Mouse (Mus musculus) liver, postnatal 0 days (tissue): ENCODE measurements around the gene Baiap2l2. TPM values are rescaled to one million over a fixed set of nuclear protein-coding genes. Genes with fewer than 3 reads are reported as not detected.

ENCODE experiments used
- ATAC-seq: fragments of 200-750 bp; cut with Nextera tagmentation; 2 replicates; pipeline ENCODE4 v1.8.0; 2017; ENCODE audit warnings: mild to moderate bottlenecking, moderate library complexity
- DNase-seq: peaks from one replicate; pipeline ENCODE4 v3.0.0-alpha.2; 2016
- H3K27ac ChIP-seq: fragments of 300-500 bp; sonication (generic); 2 replicates; pipeline ENCODE4 v1.5.1; 2014; ENCODE audit warnings: antibody characterized with exemption, moderate library complexity, mild to moderate bottlenecking, low read depth
- H3K27me3 ChIP-seq: fragments of 300-500 bp; sonication (generic); 2 replicates; pipeline ENCODE4 v1.6.1; 2014; ENCODE audit warnings: low read length, control low read depth, mixed read lengths; ENCODE audit not compliant: insufficient read depth
- H3K36me3 ChIP-seq: fragments of 300-500 bp; sonication (generic); replicated peaks from 2 replicates; pipeline ENCODE4 v1.6.1; 2014; ENCODE audit warnings: mild to moderate bottlenecking, control low read depth, low read length, moderate library complexity, mixed read lengths; ENCODE audit not compliant: insufficient read depth
- H3K4me1 ChIP-seq: fragments of 300-500 bp; sonication (generic); 2 replicates; pipeline ENCODE4 v1.6.1; 2014; ENCODE audit warnings: antibody characterized with exemption, mild to moderate bottlenecking, control low read depth; ENCODE audit not compliant: insufficient read depth
- H3K4me2 ChIP-seq: fragments of 300-500 bp; sonication (generic); 2 replicates; pipeline ENCODE4 v1.6.1; 2014; ENCODE audit warnings: low read depth, mild to moderate bottlenecking, low read length, moderate library complexity, mixed read lengths
- H3K4me3 ChIP-seq: fragments of 300-500 bp; sonication (generic); 2 replicates; pipeline ENCODE4 v1.5.1; 2014; ENCODE audit warnings: low read depth, low read length
- H3K9ac ChIP-seq: fragments of 300-500 bp; sonication (generic); replicated peaks from 2 replicates; pipeline ENCODE4 v1.6.1; 2014; ENCODE audit warnings: mild to moderate bottlenecking, moderate library complexity
- H3K9me3 ChIP-seq: fragments of 300-500 bp; sonication (generic); 2 replicates; pipeline ENCODE4 v1.6.1; 2016; ENCODE audit warnings: mild to moderate bottlenecking, control low read depth, low read length, mixed read lengths
- CTCF ChIP-seq: sonication (generic); IDR thresholded peaks from 2 replicates; pipeline ENCODE4 v1.5.1; 2016; ENCODE audit warnings: antibody characterized with exemption, low read depth
- EP300 ChIP-seq: IDR thresholded peaks from 2 replicates; pipeline ENCODE4 v1.6.1; 2016; ENCODE audit warnings: antibody characterized with exemption, low read depth, mild to moderate bottlenecking
- WGBS: fragments of 180-500 bp; shearing (Covaris S2); extraction: QIAGEN DNeasy Blood & Tissue Kit; methylation state at CpG from one replicate; pipeline ENCODE4 v1.1.7; 2014; ENCODE audit not compliant: insufficient replicate concordance; 5-methylcytosine and 5-hydroxymethylcytosine counted together
- polyA plus RNA-seq: library from polyadenylated mRNA; unstranded; fragments of >200 nt; fragmentation: Nextera tagmentation; extraction: Ambion mirVana; gene quantifications from 2 replicates; pipeline ENCODE4 v1.2.1, GENCODE M21; 2015

Baiap2l2 gene
- polyA plus RNA-seq: 1.2 and 2.1 TPM in 2 replicates

DNA sequence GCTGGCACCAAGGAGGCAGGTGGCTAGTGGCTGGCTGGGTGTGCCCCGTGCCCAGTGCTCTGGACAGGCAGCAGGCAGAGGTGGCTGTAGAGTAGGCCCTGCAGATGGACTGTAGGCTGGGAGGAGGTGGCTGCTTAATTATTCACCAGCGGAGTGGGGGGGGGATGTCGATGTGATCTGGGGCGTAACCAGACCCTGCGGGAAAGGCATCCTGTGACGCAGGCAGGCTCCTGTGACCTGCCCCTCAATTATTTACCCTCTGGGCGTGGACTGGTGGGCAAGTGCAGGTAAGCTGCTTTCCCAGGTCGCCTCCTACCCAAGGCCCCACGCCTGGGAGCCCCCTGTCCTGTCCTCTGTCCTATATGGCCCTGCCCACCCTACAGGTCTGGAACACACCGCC lies at the start of gene Baiap2l2:
TSS of gene Baiap2l2 (minus strand) at position 139 of the 400 bp plus-strand sequence.
- WGBS: 50% methylated on average over 10 of the region's 10 CpGs
- H3K9me3 ChIP-seq: no peaks in the 10 kb centered on the region
- no peak within 1 kb of the TSS for H3K27ac ChIP-seq
- DNase-seq (peak; percentile 72), ATAC-seq (peak; percentile 67)
- TF ChIP-seq EP300 (no peak), CTCF (no peak)
- no peak within 1 kb of the TSS for H3K4me3 ChIP-seq
- no peaks in the 10 kb centered on the region for H3K27me3 ChIP-seq
- H3K36me3 ChIP-seq: peaks cover 2% of the 10 kb centered on the region; the same call in 1 of the 2 replicates
- H3K9ac ChIP-seq: peak within 1 kb of the TSS; percentile 21; the same call in 1 of the 2 replicates
- peaks cover 20% of the 10 kb centered on the region for H3K4me1 ChIP-seq
- peak within 1 kb of the TSS; percentile 42 for H3K4me2 ChIP-seq

DNA sequence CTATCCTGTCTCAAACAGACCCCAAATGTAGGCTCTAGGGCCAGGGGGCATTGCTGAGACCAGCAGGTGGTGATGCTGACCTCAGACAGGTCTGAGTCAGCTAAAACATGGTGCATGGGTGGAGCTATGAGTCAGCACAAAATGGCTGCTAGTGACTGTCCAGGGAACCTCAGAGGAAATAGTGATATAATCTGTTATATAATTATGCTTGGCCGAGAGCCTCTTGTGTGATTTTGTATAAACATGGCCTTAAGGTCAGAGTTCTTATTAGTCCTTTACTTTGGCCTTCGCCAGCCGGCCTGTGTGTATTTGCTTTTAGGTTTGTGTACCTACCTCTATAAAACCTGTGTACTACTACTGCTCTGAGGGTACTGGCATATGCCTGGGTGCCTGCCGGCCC lies 48.1 kb upstream of the Baiap2l2 start:
- Histone ChIP-seq H3K4me1 (peaks cover 21% of the 10 kb centered on the region), H3K36me3 (no peaks in the 10 kb centered on the region), H3K9ac (no peak overlapping the region), H3K4me3 (no peak overlapping the region), H3K4me2 (peak overlapping the region; percentile 7; the same call in 1 of the 2 replicates), H3K27ac (peak overlapping the region; percentile 34), H3K27me3 (no peaks in the 10 kb centered on the region), H3K9me3 (no peaks in the 10 kb centered on the region)
- ATAC-seq (peak; percentile 81), DNase-seq (peak; percentile 68)
- WGBS: 54% methylated on average over 4 of the region's 4 CpGs
- peak; percentile 77 for TF ChIP-seq EP300
- TF ChIP-seq CTCF: peak; percentile 26; the same call in 1 of the 2 replicates

- no peak for TF ChIP-seq EP300
- no peak for TF ChIP-seq CTCF
- no peak overlapping the region for H3K4me3 ChIP-seq
- no peak overlapping the region for H3K27ac ChIP-seq
- H3K27me3 ChIP-seq: no peaks in the 10 kb centered on the region
- ATAC-seq (no peak), DNase-seq (no peak)
- 68% methylated on average over 4 of the region's 4 CpGs for WGBS
- H3K4me2 ChIP-seq: no peak overlapping the region
- H3K9ac ChIP-seq: no peak overlapping the region
- H3K4me1 ChIP-seq: peaks cover 41% of the 10 kb centered on the region
- H3K36me3 ChIP-seq: no peaks in the 10 kb centered on the region
- no peaks in the 10 kb centered on the region for H3K9me3 ChIP-seq
Measured at GRCm38 (mm10) chr15:79330521-79330920, 45.2 kb upstream of the Baiap2l2 start.

- Histone ChIP-seq H3K27me3 (no peaks in the 10 kb centered on the region), H3K36me3 (no peaks in the 10 kb centered on the region), H3K9ac (no peak overlapping the region), H3K4me2 (no peak overlapping the region), H3K27ac (no peak overlapping the region), H3K4me3 (no peak overlapping the region), H3K4me1 (peaks cover 44% of the 10 kb centered on the region), H3K9me3 (no peaks in the 10 kb centered on the region)
- TF ChIP-seq CTCF: no peak
- ATAC-seq: no peak
- 90% methylated on average over 6 of the region's 6 CpGs for WGBS
- DNase-seq: no peak
Measured at GRCm38 (mm10) chr15:79329979-79330363, 44.6 kb upstream of the Baiap2l2 start.

DNA sequence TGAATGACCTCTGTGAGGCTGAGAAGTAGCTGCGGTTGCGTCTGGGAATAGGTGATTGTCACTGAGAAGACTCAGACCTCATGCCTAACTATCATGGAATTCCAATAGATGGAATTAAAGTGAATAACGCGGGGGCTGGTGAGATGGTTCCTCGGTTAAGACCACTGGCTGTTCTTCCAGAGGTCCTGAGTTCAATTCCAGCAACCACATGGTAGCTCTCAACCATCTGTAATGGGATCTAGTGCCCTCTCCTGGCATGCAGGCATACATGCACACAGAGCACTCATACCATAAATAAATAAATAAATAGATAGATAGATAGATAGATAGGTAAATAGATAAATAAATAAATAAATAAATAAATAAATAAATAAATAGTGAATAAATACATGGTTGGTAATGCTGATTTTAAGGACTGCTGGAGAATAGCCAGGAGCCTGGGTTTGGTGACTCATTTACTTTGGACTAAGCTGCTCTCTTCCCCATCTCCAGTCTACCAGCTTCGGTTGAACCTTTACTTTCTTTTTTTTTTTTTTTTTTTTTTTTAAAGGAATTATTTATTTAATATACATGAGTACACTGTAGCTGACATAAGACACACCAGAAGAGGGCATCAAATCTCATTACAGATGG lies 44.1 kb upstream of the Baiap2l2 start:
- no peak overlapping the region for H3K9ac ChIP-seq
- TF ChIP-seq EP300: no peak
- peak; percentile 45; the same call in 1 of the 2 replicates for TF ChIP-seq CTCF
- H3K27ac ChIP-seq: peak overlapping the region; percentile 99; the same call in 1 of the 2 replicates
- H3K9me3 ChIP-seq: no peaks in the 10 kb centered on the region
- H3K4me2 ChIP-seq: no peak overlapping the region
- no peak for DNase-seq
- H3K4me1 ChIP-seq: peaks cover 49% of the 10 kb centered on the region
- H3K36me3 ChIP-seq: no peaks in the 10 kb centered on the region
- H3K27me3 ChIP-seq: no peaks in the 10 kb centered on the region
- ATAC-seq: no peak
- WGBS: 95% methylated on average over 6 of the region's 6 CpGs
- no peak overlapping the region for H3K4me3 ChIP-seq

DNA sequence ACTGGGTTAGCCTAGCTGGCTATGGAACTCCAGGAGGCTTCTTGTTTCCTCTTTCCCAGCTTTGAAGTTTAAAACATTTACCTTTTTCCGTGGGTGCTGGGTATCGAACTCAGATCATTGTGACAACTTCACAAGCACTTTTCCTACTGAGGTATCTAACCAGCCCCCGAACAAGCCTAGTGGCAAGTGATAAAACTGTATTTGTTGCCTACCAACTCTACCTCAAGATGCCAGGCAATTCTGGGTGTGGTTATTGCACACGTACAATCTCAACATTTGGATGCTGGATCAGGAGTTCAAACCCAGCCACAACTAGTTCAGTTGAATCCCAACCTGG lies 43.6 kb upstream of the Baiap2l2 start:
- TF ChIP-seq EP300: no peak
- TF ChIP-seq CTCF: no peak
- DNase-seq (no peak), ATAC-seq (no peak)
- Histone ChIP-seq H3K4me1 (peaks cover 51% of the 10 kb centered on the region), H3K4me2 (peak overlapping the region; percentile 91; the same call in 1 of the 2 replicates), H3K9me3 (no peaks in the 10 kb centered on the region), H3K27ac (peak overlapping the region; percentile 99), H3K9ac (no peak overlapping the region), H3K27me3 (no peaks in the 10 kb centered on the region), H3K4me3 (no peak overlapping the region), H3K36me3 (no peaks in the 10 kb centered on the region)
- 67% methylated on average over 4 of the region's 4 CpGs for WGBS
